Comparison of ENCODE assay signal across 10 mouse cellular contexts in genomic region chr15:102249251-102249691, GRCm38 (mm10). TPM values are rescaled to one million over a fixed set of nuclear protein-coding genes. Genes with fewer than 3 reads are reported as not detected.
DNase-seq lines count a peak whose midpoint lies in the region; TF ChIP-seq lines count a peak whose summit lies in the region.
"Had no signal": no experiment of that assay in that cellular context is flagged by ENCODE, and none has a peak within 500 bp of the region (broad histone marks: within the 10 kb centered on the region; RNA-seq: fewer than 3 reads in every experiment).

No protein-coding gene starts in this region.

- no peaks in the 10 kb centered on the region for H3K27me3 ChIP-seq in liver, adult 2 months (ENCODE audit: control insufficient read depth, insufficient read depth, low read length)
- peaks cover 11% of the 10 kb centered on the region; the same call in 1 of the 2 replicates for H3K27me3 ChIP-seq in thymus, adult 2 months (ENCODE audit: control insufficient read depth, insufficient read depth, low read length)

- 0 out of 2 replicates have a peak overlapping the region, but pooled peaks have one; percentile 8 for H3K9ac ChIP-seq in liver, adult 2 months (ENCODE audit: low read depth, low read length)

- intact Hi-C loops in gastrocnemius, adult 2 months (cut with DNase I): no loop called here
- intact Hi-C loops in heart, postnatal 36 days (cut with DNase I): loop anchor here (2.0 to 5.0 kb wide), 2 partner anchors 30 to 268 kb away; partner anchors contain the start of genes Map3k12, Mfsd5 and Tarbp2

- no peaks in the 10 kb centered on the region for H3K79me2 ChIP-seq in liver, adult 2 months (ENCODE audit: control insufficient read depth, insufficient read depth, low read length)

- peaks cover 4% of the 10 kb centered on the region; the same call in 1 of the 2 replicates for H3K4me1 ChIP-seq in liver, adult 2 months (ENCODE audit: control insufficient read depth, insufficient read depth, low read length)
- peaks cover 27% of the 10 kb centered on the region for H3K4me1 ChIP-seq in olfactory bulb, adult 2 months (ENCODE audit: control insufficient read depth, insufficient read depth, low read length)
- peaks cover 28% of the 10 kb centered on the region for H3K4me1 ChIP-seq in thymus, adult 2 months (replicated peaks; ENCODE audit: control insufficient read depth, insufficient read depth, low read length)

- peak overlapping the region; percentile 99 for H3K27ac ChIP-seq in gastrocnemius, adult 2 months
- H3K27ac ChIP-seq in liver, adult 2 months (replicated peaks; ENCODE audit: insufficient read depth, low read depth, low read length): peak overlapping the region; percentile 35
- H3K27ac ChIP-seq in olfactory bulb, adult 2 months (ENCODE audit: insufficient read depth, low read depth, low read length): 0 out of 2 replicates have a peak overlapping the region, but pooled peaks have one; percentile 16
- H3K27ac ChIP-seq in thymus, adult 2 months (ENCODE audit: control insufficient read depth, insufficient read depth, low read length): no peak overlapping the region

- H3K4me3 ChIP-seq in gastrocnemius, adult 2 months: peak overlapping the region; percentile 57
- H3K4me3 ChIP-seq in liver, adult 2 months (ENCODE audit: insufficient read depth, low read depth, low read length): peak overlapping the region; percentile 5; the same call in 1 of the 2 replicates
- H3K4me3 ChIP-seq in olfactory bulb, adult 2 months (ENCODE audit: insufficient read depth, low read depth, low read length): no peak overlapping the region
- H3K4me3 ChIP-seq in thymus, adult 2 months (ENCODE audit: control insufficient read depth, insufficient read depth, low read length): no peak overlapping the region

- peak; percentile 60 for DNase-seq in gastrocnemius, adult 2 months
- DNase-seq in gastrocnemius, adult 18-20 months (ENCODE audit: low spot score): no peak
- peak; percentile 94 for DNase-seq in R1 (ENCODE audit: low read depth, low spot score)
- DNase-seq in heart, postnatal 36 days: peak; percentile 43
- DNase-seq in liver, adult 2 months (ENCODE audit: extremely low read depth, low read depth, low spot score): no peak
- DNase-seq in thymus, adult 2 months: no peak
- DNase-seq in layer of hippocampus, postnatal 14 days (ENCODE audit: low spot score in 2 of 2): no peak

- WGBS in liver, adult 2 months: 31% methylated on average over 13 of the region's 13 CpGs
- WGBS in olfactory bulb, adult 2 months: 14% methylated on average over 13 of the region's 13 CpGs
- whole genome bisulfite sequencing in thymus, adult 2 months: 24% methylated on average over 13 of the region's 13 CpGs

- no peak for TF ChIP-seq POLR2A in liver, adult 2 months (IDR thresholded peaks at IDR 0.05; ENCODE audit: extremely low read depth, insufficient read depth, low read length)
- no peak for TF ChIP-seq POLR2A in olfactory bulb, adult 2 months (IDR thresholded peaks at IDR 0.05; ENCODE audit: insufficient read depth, low read depth, low read length)
- no peak for TF ChIP-seq POLR2A in thymus, adult 2 months (IDR thresholded peaks at IDR 0.05; ENCODE audit: control insufficient read depth, extremely low read depth, insufficient read depth, low read length, poor library complexity)

- no peak for TF ChIP-seq CTCF in gastrocnemius, adult 2 months (IDR thresholded peaks at IDR 0.05)
- TF ChIP-seq CTCF in liver, adult 2 months (IDR thresholded peaks at IDR 0.05; ENCODE audit: low read depth, low read length): no peak
- TF ChIP-seq CTCF in olfactory bulb, adult 2 months (IDR thresholded peaks at IDR 0.05; ENCODE audit: insufficient read depth, low read depth, low read length): no peak
- TF ChIP-seq CTCF in thymus, adult 2 months (IDR thresholded peaks at IDR 0.05; ENCODE audit: borderline replicate concordance, control insufficient read depth, extremely low read depth, insufficient read depth, low read length, poor library complexity): no peak

- no peaks in the 10 kb centered on the region for H3K36me3 ChIP-seq in liver, adult 2 months (ENCODE audit: control insufficient read depth, insufficient read depth, low read length)
- H3K36me3 ChIP-seq in thymus, adult 2 months (ENCODE audit: control insufficient read depth, insufficient read depth, low read length): no peaks in the 10 kb centered on the region

RNA-seq across cellular contexts. Expression of gene Rarg, which starts 8.0 kb away (rescaled TPM):
- 10 to 100 TPM in 1 of 2 experiments, 1 to 10 TPM in 1; 9.9 to 11.9 TPM for total RNA-seq in gastrocnemius, adult 2 months (2021)
- 10 to 100 TPM in 1 of 2 experiments, 1 to 10 TPM in 1; 5.9 to 11.6 TPM for total RNA-seq in gastrocnemius, adult 18-20 months (2021)
- total RNA-seq in heart, postnatal 36 days (2021): 10 to 100 TPM; 20.0 to 21.9 TPM
- total RNA-seq in liver, adult 2 months (2014; rRNA removed): 1.5 and 2.0 TPM in 2 replicates
- polyA plus RNA-seq in liver, adult 2 months (2012; rRNA removed): 5.3 and 6.0 TPM in 2 replicates
- polyA plus RNA-seq in olfactory bulb, adult 2 months (2012; ENCODE audit: insufficient read depth, insufficient read length, low replicate concordance, missing spikeins): not detected in 2 replicates
- polyA plus RNA-seq in thymus, adult 2 months (2012; rRNA removed): 18.9 and 23.7 TPM in 2 replicates
- 10 to 100 TPM in 1 of 2 experiments, 1 to 10 TPM in 1; 8.8 to 11.2 TPM for total RNA-seq in layer of hippocampus, postnatal 14 days (2021)

RNA-seq across cellular contexts. Expression of gene Itgb7, which starts 17.5 kb away (rescaled TPM):
- total RNA-seq in gastrocnemius, adult 2 months (2021): 1 to 10 TPM; 1.2 to 1.3 TPM
- 1 to 10 TPM; 1.1 to 1.2 TPM for total RNA-seq in gastrocnemius, adult 18-20 months (2021)
- total RNA-seq in heart, postnatal 36 days (2021): 1 to 10 TPM; 1.6 to 1.8 TPM
- 1.3 and 2.2 TPM in 2 replicates for total RNA-seq in liver, adult 2 months (2014; rRNA removed)
- polyA plus RNA-seq in liver, adult 2 months (2012; rRNA removed): 1.7 and 1.8 TPM in 2 replicates
- polyA plus RNA-seq in olfactory bulb, adult 2 months (2012; ENCODE audit: insufficient read depth, insufficient read length, low replicate concordance, missing spikeins): not detected in 2 replicates
- 72.6 and 82.8 TPM in 2 replicates for polyA plus RNA-seq in thymus, adult 2 months (2012; rRNA removed)
- total RNA-seq in layer of hippocampus, postnatal 14 days (2021): 1 to 10 TPM; 2.1 to 4.2 TPM

RNA-seq across cellular contexts. Expression of gene Gm9918, which starts 21.1 kb away (rescaled TPM):
- not detected for total RNA-seq in gastrocnemius, adult 2 months (2021)
- not detected for total RNA-seq in gastrocnemius, adult 18-20 months (2021)
- not detected for total RNA-seq in heart, postnatal 36 days (2021)
- not detected in 2 replicates for total RNA-seq in liver, adult 2 months (2014; rRNA removed)
- polyA plus RNA-seq in liver, adult 2 months (2012; rRNA removed): 0.05 TPM in 1 of 2 replicates, not detected in the other
- not detected in 2 replicates for polyA plus RNA-seq in olfactory bulb, adult 2 months (2012; ENCODE audit: insufficient read depth, insufficient read length, low replicate concordance, missing spikeins)
- polyA plus RNA-seq in thymus, adult 2 months (2012; rRNA removed): 0.30 and 0.31 TPM in 2 replicates
- total RNA-seq in layer of hippocampus, postnatal 14 days (2021): not detected
- total RNA-seq: hematopoietic stem cell, adult 5-6 weeks; MEL had no signal

RNA-seq across cellular contexts. Expression of gene Mfsd5, which starts 30.0 kb away (rescaled TPM):
- total RNA-seq in gastrocnemius, adult 2 months (2021): 10 to 100 TPM; 14.2 TPM
- 10 to 100 TPM; 15.7 to 16.4 TPM for total RNA-seq in gastrocnemius, adult 18-20 months (2021)
- 10 to 100 TPM; 18.1 to 19.4 TPM for total RNA-seq in heart, postnatal 36 days (2021)
- 8.5 and 10.1 TPM in 2 replicates for total RNA-seq in liver, adult 2 months (2014; rRNA removed)
- 44.3 and 51.4 TPM in 2 replicates for polyA plus RNA-seq in liver, adult 2 months (2012; rRNA removed)
- not detected in 2 replicates for polyA plus RNA-seq in olfactory bulb, adult 2 months (2012; ENCODE audit: insufficient read depth, insufficient read length, low replicate concordance, missing spikeins)
- polyA plus RNA-seq in thymus, adult 2 months (2012; rRNA removed): 87.9 and 92.5 TPM in 2 replicates
- total RNA-seq in layer of hippocampus, postnatal 14 days (2021): 10 to 100 TPM; 34.1 to 36.0 TPM

RNA-seq across cellular contexts. Expression of gene Csad, which starts 44.7 kb away (rescaled TPM):
- 1 to 10 TPM; 5.8 to 8.8 TPM for total RNA-seq in gastrocnemius, adult 2 months (2021)
- 1 to 10 TPM; 5.9 to 7.8 TPM for total RNA-seq in gastrocnemius, adult 18-20 months (2021)
- 10 to 100 TPM; 15.8 to 16.2 TPM for total RNA-seq in heart, postnatal 36 days (2021)
- total RNA-seq in liver, adult 2 months (2014; rRNA removed): 47.6 and 449 TPM in 2 replicates
- polyA plus RNA-seq in liver, adult 2 months (2012; rRNA removed): 107 and 123 TPM in 2 replicates
- not detected in 2 replicates for polyA plus RNA-seq in olfactory bulb, adult 2 months (2012; ENCODE audit: insufficient read depth, insufficient read length, low replicate concordance, missing spikeins)
- 77.6 and 82.1 TPM in 2 replicates for polyA plus RNA-seq in thymus, adult 2 months (2012; rRNA removed)
- 10 to 100 TPM; 40.5 to 42.4 TPM for total RNA-seq in layer of hippocampus, postnatal 14 days (2021)

Comparison
In these comparisons a context has a peak if more than half of its experiments do, and no peak if none do; other contexts are left out.
1. DNase-seq: peak in gastrocnemius, adult 2 months (single experiment), R1 (single experiment) and heart, postnatal 36 days (2 of 2); none in gastrocnemius, adult 18-20 months (single experiment), liver, adult 2 months (single experiment), thymus, adult 2 months (single experiment) and layer of hippocampus, postnatal 14 days (0 of 2).
2. H3K4me3 ChIP-seq: peak in gastrocnemius, adult 2 months (single experiment) and liver, adult 2 months (single experiment); none in olfactory bulb, adult 2 months (single experiment) and thymus, adult 2 months (single experiment).